ENCODE assay signal across 12 mouse cellular contexts in genomic region chr4:107354543-107354942, GRCm38 (mm10). TPM values are rescaled to one million over a fixed set of nuclear protein-coding genes. Genes with fewer than 3 reads are reported as not detected.
DNase-seq lines count a peak whose midpoint lies in the region; ATAC-seq and TF ChIP-seq lines count a peak whose summit lies in the region.
"Had no signal": no experiment of that assay in that cellular context is flagged by ENCODE, and none has a peak within 500 bp of the region (broad histone marks: within the 10 kb centered on the region; RNA-seq: fewer than 3 reads in every experiment).

No protein-coding gene starts in this region.

- no peak for DNase-seq in stomach, postnatal 0 days (ENCODE audit: low spot score)
- DNase-seq in kidney, adult 11 months: peak; percentile 35
- DNase-seq in limb, embryonic 10.5 days (ENCODE audit: low spot score): peak; percentile 48
- no peak for DNase-seq in layer of hippocampus, adult 11-12 months (ENCODE audit: low spot score)
- no peak for DNase-seq in liver, embryonic 11.5 days (ENCODE audit: low spot score)
- DNase-seq in heart, adult 18-20 months: no peak
- DNase-seq: liver, embryonic 13.5 days; lung, postnatal 4 days; thymus, postnatal 4 days had no signal

- no peak for ATAC-seq in stomach, embryonic 16.5 days (ENCODE audit: insufficient read depth, low FRiP score)
- ATAC-seq in stomach, postnatal 0 days (ENCODE audit: low FRiP score, low TSS enrichment): no peak
- ATAC-seq in liver, embryonic 11.5 days (replicated peaks; ENCODE audit: low FRiP score): no peak

- TF ChIP-seq EP300 in stomach, postnatal 0 days (optimal IDR thresholded peaks at IDR 0.05): no peak

- H3K4me1 ChIP-seq in stomach, embryonic 16.5 days (ENCODE audit: control insufficient read depth, insufficient read depth, low read length): peaks cover 3% of the 10 kb centered on the region; the same call in 1 of the 2 replicates
- no peaks in the 10 kb centered on the region for H3K4me1 ChIP-seq in stomach, postnatal 0 days (replicated peaks; ENCODE audit: control insufficient read depth, insufficient read depth)
- H3K4me1 ChIP-seq in limb, embryonic 10.5 days: peaks cover 17% of the 10 kb centered on the region
- H3K4me1 ChIP-seq in liver, embryonic 11.5 days (replicated peaks; ENCODE audit: control insufficient read depth, insufficient read depth, low read length): peaks cover 4% of the 10 kb centered on the region

- 20% methylated on average over 4 of the region's 4 CpGs for WGBS in stomach, embryonic 16.5 days
- 20% methylated on average over 4 of the region's 4 CpGs for WGBS in stomach, postnatal 0 days
- 12% methylated on average over 4 of the region's 4 CpGs for WGBS in limb, embryonic 10.5 days
- WGBS in liver, embryonic 11.5 days: 45% methylated on average over 4 of the region's 4 CpGs

- no peak overlapping the region for H3K4me3 ChIP-seq in stomach, embryonic 16.5 days (replicated peaks; ENCODE audit: low read length)
- no peak overlapping the region for H3K4me3 ChIP-seq in stomach, postnatal 0 days (ENCODE audit: low read depth, low read length)
- no peak overlapping the region for H3K4me3 ChIP-seq in limb, embryonic 10.5 days
- no peak overlapping the region for H3K4me3 ChIP-seq in liver, embryonic 11.5 days (ENCODE audit: low read depth, low read length)
- H3K4me3 ChIP-seq: liver, embryonic 13.5 days had no signal

- no peak overlapping the region for H3K27ac ChIP-seq in stomach, embryonic 16.5 days (ENCODE audit: low read length)
- no peak overlapping the region for H3K27ac ChIP-seq in stomach, postnatal 0 days (replicated peaks)
- H3K27ac ChIP-seq in limb, embryonic 10.5 days: peak overlapping the region; percentile 50
- no peak overlapping the region for H3K27ac ChIP-seq in liver, embryonic 11.5 days (ENCODE audit: low read depth, low read length)
- H3K27ac ChIP-seq: liver, embryonic 13.5 days had no signal

- no peak overlapping the region for H3K4me2 ChIP-seq in stomach, embryonic 16.5 days (ENCODE audit: low read depth, low read length)
- no peak overlapping the region for H3K4me2 ChIP-seq in stomach, postnatal 0 days (replicated peaks; ENCODE audit: low read depth)
- no peak overlapping the region for H3K4me2 ChIP-seq in liver, embryonic 11.5 days
- H3K4me2 ChIP-seq: liver, embryonic 13.5 days had no signal

- TF ChIP-seq CTCF in stomach, postnatal 0 days (IDR thresholded peaks at IDR 0.05; ENCODE audit: low read depth): no peak

- H3K36me3 ChIP-seq in stomach, embryonic 16.5 days (ENCODE audit: control insufficient read depth, insufficient read depth, low read length): no peaks in the 10 kb centered on the region; the same call in 1 of the 2 replicates
- peaks cover 6% of the 10 kb centered on the region; the same call in 1 of the 2 replicates for H3K36me3 ChIP-seq in stomach, postnatal 0 days (ENCODE audit: control insufficient read depth, insufficient read depth, low read length)
- H3K36me3 ChIP-seq in limb, embryonic 10.5 days: peaks cover 12% of the 10 kb centered on the region
- H3K36me3 ChIP-seq in liver, embryonic 11.5 days (ENCODE audit: control insufficient read depth, insufficient read depth, low read length): no peaks in the 10 kb centered on the region
- H3K36me3 ChIP-seq: liver, embryonic 13.5 days had no signal

- peak overlapping the region; percentile 7; the same call in 1 of the 2 replicates for H3K9ac ChIP-seq in stomach, embryonic 16.5 days (ENCODE audit: low read length)
- H3K9ac ChIP-seq in stomach, postnatal 0 days (ENCODE audit: low read length): no peak overlapping the region
- H3K9ac ChIP-seq in liver, embryonic 11.5 days (ENCODE audit: low read depth, low read length): no peak overlapping the region
- H3K9ac ChIP-seq: liver, embryonic 13.5 days had no signal

- H3K27me3 ChIP-seq in stomach, embryonic 16.5 days (ENCODE audit: control insufficient read depth, insufficient read depth, low read length): no peaks in the 10 kb centered on the region
- no peaks in the 10 kb centered on the region for H3K27me3 ChIP-seq in stomach, postnatal 0 days (ENCODE audit: control insufficient read depth, insufficient read depth, low read length)
- no peaks in the 10 kb centered on the region for H3K27me3 ChIP-seq in limb, embryonic 10.5 days (ENCODE audit: low read depth, poor library complexity, severe bottlenecking)
- H3K27me3 ChIP-seq in liver, embryonic 11.5 days (replicated peaks; ENCODE audit: control insufficient read depth, insufficient read depth, low read length): no peaks in the 10 kb centered on the region
- H3K27me3 ChIP-seq: liver, embryonic 13.5 days had no signal

- no peaks in the 10 kb centered on the region for H3K9me3 ChIP-seq in stomach, embryonic 16.5 days (replicated peaks; ENCODE audit: control insufficient read depth, low read length)
- H3K9me3 ChIP-seq in stomach, postnatal 0 days (ENCODE audit: control insufficient read depth, low read length): no peaks in the 10 kb centered on the region
- H3K9me3 ChIP-seq in limb, embryonic 10.5 days (replicated peaks): no peaks in the 10 kb centered on the region
- no peaks in the 10 kb centered on the region for H3K9me3 ChIP-seq in liver, embryonic 11.5 days (ENCODE audit: control insufficient read depth, low read length)
- H3K9me3 ChIP-seq: liver, embryonic 13.5 days had no signal

RNA-seq across cellular contexts. Expression of gene Ndc1, which starts 13.0 kb away (rescaled TPM):
- 24.7 and 27.0 TPM in 2 replicates for polyA plus RNA-seq in stomach, embryonic 16.5 days (2015; fragmentation: Nextera tagmentation; extraction: Ambion mirVana)
- polyA plus RNA-seq in stomach, postnatal 0 days (2015; fragmentation: Nextera tagmentation; extraction: Ambion mirVana): 7.1 and 7.6 TPM in 2 replicates
- polyA plus RNA-seq in limb, embryonic 10.5 days (2016; fragmentation: Nextera tagmentation; extraction: Ambion mirVana): 53.0 and 54.5 TPM in 2 replicates
- polyA plus RNA-seq in liver, embryonic 11.5 days (2014; fragmentation: Nextera tagmentation; extraction: Ambion mirVana): 47.4 and 53.2 TPM in 2 replicates
- total RNA-seq in heart, adult 18-20 months (2021): 10 to 100 TPM; 10.5 to 12.6 TPM

RNA-seq across cellular contexts. Expression of gene Yipf1, which starts 40.4 kb away (rescaled TPM):
- 58.6 and 58.9 TPM in 2 replicates for polyA plus RNA-seq in stomach, embryonic 16.5 days (2015; fragmentation: Nextera tagmentation; extraction: Ambion mirVana)
- polyA plus RNA-seq in stomach, postnatal 0 days (2015; fragmentation: Nextera tagmentation; extraction: Ambion mirVana): 67.9 and 68.8 TPM in 2 replicates
- 38.8 and 42.3 TPM in 2 replicates for polyA plus RNA-seq in limb, embryonic 10.5 days (2016; fragmentation: Nextera tagmentation; extraction: Ambion mirVana)
- 39.0 and 45.5 TPM in 2 replicates for polyA plus RNA-seq in liver, embryonic 11.5 days (2014; fragmentation: Nextera tagmentation; extraction: Ambion mirVana)
- total RNA-seq in heart, adult 18-20 months (2021): 10 to 100 TPM; 17.3 to 18.6 TPM

RNA-seq across cellular contexts. Expression of gene Dio1, which starts 47.6 kb away (rescaled TPM):
- 0.39 and 0.80 TPM in 2 replicates for polyA plus RNA-seq in stomach, embryonic 16.5 days (2015; fragmentation: Nextera tagmentation; extraction: Ambion mirVana)
- 0.87 and 0.93 TPM in 2 replicates for polyA plus RNA-seq in stomach, postnatal 0 days (2015; fragmentation: Nextera tagmentation; extraction: Ambion mirVana)
- not detected in 2 replicates for polyA plus RNA-seq in limb, embryonic 10.5 days (2016; fragmentation: Nextera tagmentation; extraction: Ambion mirVana)
- 0.12 TPM in 1 of 2 replicates, not detected in the other for polyA plus RNA-seq in liver, embryonic 11.5 days (2014; fragmentation: Nextera tagmentation; extraction: Ambion mirVana)
- not detected for total RNA-seq in heart, adult 18-20 months (2021)
- total RNA-seq: midbrain, postnatal 0 days had no signal
- polyA plus RNA-seq: cortical plate, adult 2 months; liver, embryonic 13.5 days; midbrain, postnatal 0 days had no signal

Comparison
In these comparisons a context has a peak if more than half of its experiments do, and no peak if none do; other contexts are left out.
1. DNase-seq: peak in kidney, adult 11 months (single experiment) and limb, embryonic 10.5 days (single experiment); none in stomach, postnatal 0 days (single experiment), layer of hippocampus, adult 11-12 months (single experiment), liver, embryonic 11.5 days (single experiment) and heart, adult 18-20 months (0 of 2).